Mouse (Mus musculus) kidney, adult 8-10 months (tissue): ENCODE data around the gene Gm45618.
A peak's percentile ranks its signal among the peaks of the same experiment; 100 is the strongest.
"Not testable (repeated sequence)": the region's sequence is repeated elsewhere in the genome, so short reads cannot be mapped to it uniquely, and the experiment has no call there.

Experiments used
- DNase-seq, 2 experiments: peaks; one replicate each; pipeline ENCODE4 v3.0.0; 2022

Gene Gm45618

DNA sequence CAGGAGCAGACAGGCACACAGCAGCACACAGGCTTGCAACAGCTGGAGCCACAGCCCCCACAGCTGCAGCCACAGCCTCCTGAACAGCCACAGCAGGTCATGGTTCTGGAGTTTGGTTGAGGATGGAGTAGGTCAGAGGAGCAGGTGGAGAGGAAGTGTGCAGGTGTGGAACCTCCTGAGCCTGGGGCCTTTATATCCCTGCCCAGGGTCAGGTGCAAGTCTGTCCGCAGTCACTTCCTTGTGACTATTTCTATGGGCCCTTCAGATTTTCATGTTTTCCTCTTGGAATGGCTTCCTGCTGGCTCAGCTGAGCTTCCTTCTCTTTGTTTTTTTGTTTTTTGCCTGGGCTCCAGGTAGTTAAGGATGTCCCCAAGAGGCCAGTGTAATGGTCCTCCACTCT lies at the start of gene Gm45618:
Gene Gm45618 (minus strand): TSS at position 101 of the 400 bp plus-strand sequence.
- DNase-seq: not testable (repeated sequence)

DNA sequence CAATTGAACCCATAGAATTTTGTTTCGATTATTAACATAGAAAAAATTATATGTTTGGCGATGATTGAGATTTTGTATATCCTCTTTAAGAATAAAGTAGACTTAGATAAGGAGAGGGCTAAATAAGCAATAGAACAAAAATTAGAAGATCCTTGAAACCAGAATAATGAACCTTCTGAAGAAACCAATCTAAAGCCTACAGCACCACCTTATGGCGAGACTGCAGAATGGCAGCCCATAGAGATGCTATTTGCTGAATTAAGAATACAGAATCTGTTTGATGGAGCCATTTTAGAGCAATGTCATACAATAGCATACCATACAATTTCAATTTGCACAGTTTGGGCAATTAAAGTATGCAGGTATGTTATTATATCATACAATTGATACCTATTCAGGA lies 49.3 kb upstream of the Gm45618 start:
- no peak for DNase-seq

- DNase-seq: not testable (repeated sequence)
Observed at GRCm38 (mm10) chr7:142165639-142166038, 45.1 kb upstream of the Gm45618 start, which contains the start of gene Gm4553. Gm4553 (minus strand) TSS chr7:142165739.

- no peak for DNase-seq
Observed at GRCm38 (mm10) chr7:142159366-142159765, 38.8 kb upstream of the Gm45618 start.

DNA sequence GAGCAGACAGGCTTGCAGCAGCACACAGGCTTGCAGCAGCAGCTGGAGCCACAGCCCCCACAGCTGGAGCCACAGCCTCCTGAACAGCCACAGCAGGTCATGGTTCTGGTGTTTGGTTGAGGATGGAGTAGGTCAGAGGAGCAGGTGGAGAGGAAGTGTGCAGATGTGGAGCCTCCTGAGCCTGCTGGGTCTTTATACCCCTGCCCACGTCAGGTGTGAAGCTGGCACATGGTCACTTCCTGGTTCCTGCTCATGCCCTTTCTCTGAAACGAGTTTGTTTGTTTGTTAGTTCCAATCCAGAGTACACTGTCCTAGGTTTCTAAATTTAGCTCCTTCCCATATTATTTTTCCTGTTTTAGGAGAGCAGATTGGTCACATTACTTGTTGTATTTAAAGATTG lies 36.5 kb upstream of the Gm45618 start, which contains the start of gene Gm29735:
Gene Gm29735 (minus strand): TSS at position 101 of the 400 bp plus-strand sequence.
- DNase-seq: not testable (repeated sequence)

GRCm38 (mm10) chr7:142155308-142155707 lies 34.8 kb upstream of the Gm45618 start:
- DNase-seq: no peak

GRCm38 (mm10) chr7:142152191-142152590 lies 31.7 kb upstream of the Gm45618 start:
- DNase-seq: no peak

- no peak for DNase-seq
Observed at GRCm38 (mm10) chr7:142148633-142149032, 28.1 kb upstream of the Gm45618 start.

GRCm38 (mm10) chr7:142146033-142146432 lies 25.5 kb upstream of the Gm45618 start:
- peak; percentile 32 to 63 for DNase-seq

DNA sequence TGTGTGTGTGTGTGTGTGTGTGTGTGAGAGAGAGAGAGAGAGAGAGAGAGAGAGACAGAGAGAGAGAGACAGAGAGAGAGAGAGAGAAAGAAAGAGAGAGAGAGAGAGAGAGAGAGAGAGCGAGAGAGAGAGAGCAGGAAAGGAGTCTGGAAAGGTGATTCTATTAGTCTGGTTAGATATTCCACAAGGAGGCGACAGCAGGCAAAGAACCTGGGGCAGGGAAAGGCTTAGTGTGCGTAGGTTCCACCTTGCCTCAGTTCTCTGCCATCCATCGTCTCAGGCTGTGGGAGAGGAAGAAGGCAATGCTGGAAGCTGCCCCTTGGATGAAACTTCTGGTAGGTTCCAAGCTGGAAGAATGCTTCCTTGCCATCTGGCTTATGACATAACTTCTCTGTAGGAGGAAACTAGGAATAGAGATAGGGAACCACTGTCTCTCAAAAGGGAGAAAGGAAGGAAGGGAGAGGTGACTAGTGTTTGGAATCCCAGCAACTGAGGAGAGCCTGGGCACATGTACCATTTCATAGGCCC lies 24.9 kb upstream of the Gm45618 start:
- no peak for DNase-seq

- DNase-seq: no peak
Observed at GRCm38 (mm10) chr7:142144507-142144906, 24.0 kb upstream of the Gm45618 start, which contains the start of gene Gm45337. Gm45337 (minus strand) TSS chr7:142144607.

- not testable (repeated sequence) for DNase-seq
Observed at GRCm38 (mm10) chr7:142143506-142144010, 23.0 kb upstream of the Gm45618 start.

DNA sequence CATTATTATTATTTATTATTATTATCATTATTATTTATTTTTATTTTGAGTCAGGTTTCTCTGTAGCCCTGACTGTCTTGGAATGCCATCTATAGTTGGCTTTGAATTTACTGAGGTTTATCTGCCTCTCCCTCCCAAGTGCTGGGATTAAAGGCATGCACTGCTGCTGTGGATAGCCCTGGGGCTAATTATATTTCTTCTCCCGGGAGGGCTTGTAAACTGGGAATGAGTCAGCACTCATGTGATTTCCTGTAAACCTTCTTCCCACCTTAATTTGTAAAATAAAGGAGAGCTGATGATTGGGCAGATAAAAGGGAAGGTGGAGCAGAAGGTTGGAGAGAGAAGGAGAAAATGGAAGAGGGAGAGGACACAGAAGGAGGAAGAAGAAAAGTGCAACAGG lies 20.2 kb upstream of the Gm45618 start:
- DNase-seq: no peak

DNA sequence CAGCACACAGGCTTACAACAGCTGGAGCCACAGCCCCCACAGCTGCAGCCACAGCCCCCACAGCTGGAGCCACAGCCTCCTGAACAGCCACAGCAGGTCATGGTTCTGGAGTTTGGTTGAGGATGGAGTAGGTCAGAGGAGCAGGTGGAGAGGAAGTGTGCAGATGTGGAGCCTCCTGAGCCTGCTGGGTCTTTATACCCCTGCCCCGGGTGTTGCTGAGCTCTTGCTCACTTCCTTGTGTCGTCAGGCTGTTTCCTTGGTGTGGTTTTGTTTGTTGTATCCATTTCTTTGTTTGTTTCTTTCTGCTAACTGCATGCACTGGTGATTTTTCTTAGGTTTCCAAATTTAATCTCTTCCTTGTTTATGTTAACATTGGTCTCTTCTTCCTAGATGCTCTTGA lies 15.4 kb upstream of the Gm45618 start, which contains the start of gene Gm39115:
Gene Gm39115 (minus strand): TSS at position 101 of the 400 bp plus-strand sequence.
- not testable (repeated sequence) for DNase-seq

DNA sequence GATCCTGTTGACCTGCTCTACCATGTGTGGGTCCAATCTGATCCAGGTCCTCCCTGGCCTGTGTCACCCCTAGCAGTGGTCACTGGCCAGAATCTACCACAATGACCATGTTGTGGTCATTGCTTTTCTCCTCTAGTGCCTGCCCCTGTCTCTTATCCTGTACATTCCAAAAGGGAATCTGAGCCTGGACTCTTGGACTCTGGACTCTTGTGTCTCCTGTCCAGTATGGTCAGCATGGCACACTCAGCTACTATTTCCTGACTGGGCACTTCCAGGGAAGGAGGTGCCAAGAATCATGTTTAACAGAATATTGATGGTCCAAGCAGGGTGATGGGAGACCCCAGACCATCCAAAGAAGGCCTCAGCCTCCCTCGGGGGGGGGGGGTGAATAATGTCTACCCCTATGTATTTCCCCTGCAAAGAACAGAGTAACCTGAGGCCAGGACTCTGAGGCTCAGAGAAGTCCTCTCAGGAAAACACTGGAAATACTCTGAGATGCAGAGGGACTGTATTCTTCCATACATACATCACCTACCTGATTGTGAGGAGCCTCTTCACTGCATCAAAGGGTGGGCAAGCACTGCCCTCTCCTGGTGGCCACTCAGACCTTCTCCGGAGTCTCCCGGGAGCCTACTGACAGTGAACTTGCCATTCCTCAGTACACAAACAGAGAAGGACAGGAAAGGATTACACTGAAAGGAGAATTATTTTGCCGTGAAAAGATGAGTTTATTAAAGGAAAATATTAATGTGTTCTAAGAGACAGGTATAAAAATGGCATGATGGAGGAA lies 13.9 kb upstream of the Gm45618 start:
- peak; percentile 62 to 70 for DNase-seq

GRCm38 (mm10) chr7:142128843-142129242 lies 8.3 kb upstream of the Gm45618 start:
- no peak for DNase-seq

DNA sequence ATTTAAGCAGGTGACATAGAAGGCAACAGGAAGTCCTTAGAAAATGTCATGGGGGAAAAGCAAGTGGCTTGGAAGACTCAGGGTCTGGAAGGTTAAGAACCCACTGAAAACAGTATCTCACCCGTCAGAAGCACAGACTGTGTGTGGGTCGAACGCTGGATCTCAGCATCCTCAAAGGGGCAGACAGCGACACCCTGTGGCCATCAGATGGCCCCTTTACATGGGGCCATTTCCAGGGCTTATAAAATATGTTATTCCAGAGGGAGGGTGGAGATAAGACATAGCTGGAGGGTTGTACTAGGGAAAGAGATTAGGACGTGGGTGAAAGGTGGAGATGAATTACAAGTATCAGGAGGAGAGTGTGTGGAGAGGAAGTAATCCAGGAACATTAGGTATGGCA lies 897 bp downstream of the Gm45618 start:
- DNase-seq: no peak

GRCm38 (mm10) chr7:142104747-142105146 lies 15.8 kb downstream of the Gm45618 start:
- DNase-seq: no peak

DNA sequence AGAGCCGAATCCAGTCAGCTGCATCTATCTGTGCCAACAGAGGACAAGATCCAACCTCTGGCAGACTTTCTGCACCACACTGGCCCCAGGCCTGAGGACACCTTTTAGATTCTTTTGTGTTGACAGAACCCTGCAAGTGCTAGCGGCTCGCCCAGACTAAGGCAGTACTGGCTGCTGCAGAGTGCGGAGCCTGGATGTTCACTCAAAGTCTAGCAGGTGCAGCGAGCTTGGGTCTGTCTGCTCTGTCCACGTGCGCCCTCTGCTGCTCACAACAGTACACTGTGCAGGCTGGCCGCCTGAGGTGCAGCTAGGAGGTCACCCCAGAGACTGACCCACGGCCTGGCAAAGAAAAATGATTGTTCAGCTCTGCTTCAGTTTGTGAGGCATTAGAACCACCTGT lies 22.8 kb downstream of the Gm45618 start:
- peak; percentile 65 to 84 for DNase-seq

GRCm38 (mm10) chr7:142096701-142097100 lies 23.8 kb downstream of the Gm45618 start:
- DNase-seq: no peak

- DNase-seq: peak; percentile 67 to 82
Observed at GRCm38 (mm10) chr7:142095183-142095931, 25.2 kb downstream of the Gm45618 start, which contains the start of gene Dusp8. Dusp8 (minus strand) TSS chr7:142095843.

DNA sequence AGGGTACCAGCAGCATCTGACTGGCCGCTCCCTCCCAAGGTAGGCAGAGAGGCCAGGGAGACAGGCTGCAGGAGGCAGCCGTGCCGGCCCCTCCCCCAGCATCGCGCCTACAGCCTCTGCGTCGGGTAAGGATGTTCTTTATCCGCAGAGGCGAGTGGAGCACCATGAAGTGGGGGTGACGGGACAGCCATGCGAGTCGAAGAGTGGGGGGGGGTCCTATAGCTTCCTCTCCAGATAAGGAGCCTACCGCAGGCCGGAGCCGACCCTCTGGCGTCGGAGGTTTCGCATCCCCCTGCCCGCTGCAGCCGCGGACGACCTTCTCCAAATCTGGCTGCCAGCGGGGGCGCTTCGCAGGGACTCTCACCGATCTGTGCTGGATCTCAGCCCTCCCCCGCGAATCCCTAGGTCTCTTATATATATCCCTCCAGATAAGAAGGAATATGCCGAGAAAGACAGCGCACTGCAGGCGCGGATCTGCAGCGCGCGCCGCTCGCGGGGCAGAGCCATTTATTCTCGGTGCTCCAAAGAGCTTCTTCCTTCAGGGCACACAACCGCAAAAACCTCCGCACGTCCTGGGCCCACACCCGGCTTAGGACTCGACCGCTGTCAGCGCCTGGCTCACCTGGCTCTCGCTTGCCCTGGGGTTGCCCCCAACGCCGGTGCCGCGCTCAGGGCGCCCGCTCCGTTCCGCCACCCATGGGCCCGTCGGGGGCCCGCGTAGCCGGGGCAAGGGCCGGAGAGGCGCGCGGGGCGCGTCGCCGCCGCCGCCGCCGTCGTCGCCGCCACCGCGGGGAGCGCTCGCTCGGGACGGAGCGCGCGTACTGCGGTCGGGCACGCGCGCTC lies 26.0 kb downstream of the Gm45618 start:
- no peak for DNase-seq
